In the genomic region with DNA sequence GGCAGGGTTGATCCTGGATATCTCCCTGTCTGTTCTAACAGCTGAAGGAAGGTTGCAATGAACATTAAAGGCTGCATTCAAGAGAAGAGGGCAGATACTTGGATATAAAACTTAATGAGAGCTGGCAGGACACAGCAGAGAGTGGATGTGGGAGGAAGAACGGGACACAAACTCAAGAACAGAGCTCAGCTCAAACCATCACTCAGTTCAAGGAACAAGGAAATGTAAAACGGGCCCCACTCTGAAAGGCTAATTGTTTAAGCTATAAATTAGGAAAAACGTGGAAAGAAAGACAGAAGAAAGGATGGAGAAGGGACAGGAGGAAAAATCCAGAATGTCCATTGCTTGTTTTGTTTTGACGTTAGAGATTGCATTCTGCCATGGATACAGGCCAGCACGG, we compare ENCODE assay signal across 20 mouse cellular contexts. TPM values are rescaled to one million over a fixed set of nuclear protein-coding genes. Genes with fewer than 3 reads are reported as not detected.
DNase-seq lines count a peak whose midpoint lies in the region; ATAC-seq and TF ChIP-seq lines count a peak whose summit lies in the region.
"Had no signal": no experiment of that assay in that cellular context is flagged by ENCODE, and none has a peak within 500 bp of the region (broad histone marks: within the 10 kb centered on the region; RNA-seq: fewer than 3 reads in every experiment).

No protein-coding gene starts in this region.

- H3K9me3 ChIP-seq in kidney, postnatal 0 days (replicated peaks; ENCODE audit: low read length) = no peaks in the 10 kb centered on the region
- no peaks in the 10 kb centered on the region for H3K9me3 ChIP-seq in forebrain, embryonic 12.5 days
- no peaks in the 10 kb centered on the region for H3K9me3 ChIP-seq in forebrain, embryonic 16.5 days (ENCODE audit: control insufficient read depth, low read length)
- H3K9me3 ChIP-seq in neural tube, embryonic 12.5 days = no peaks in the 10 kb centered on the region
- H3K9me3 ChIP-seq in stomach, postnatal 0 days (ENCODE audit: control insufficient read depth, low read length) = no peaks in the 10 kb centered on the region
- H3K9me3 ChIP-seq: embryonic facial prominence, embryonic 12.5 days had no signal

- no peak for TF ChIP-seq CTCF in kidney, postnatal 0 days (IDR thresholded peaks at IDR 0.05; ENCODE audit: low read depth)
- no peak for TF ChIP-seq CTCF in kidney, adult 2 months (conservative IDR thresholded peaks at IDR 0.05; ENCODE audit: insufficient read depth, insufficient read length, low read depth, low read length)
- no peak for TF ChIP-seq CTCF in stomach, postnatal 0 days (IDR thresholded peaks at IDR 0.05; ENCODE audit: low read depth)

- no peak for ATAC-seq in kidney, postnatal 0 days (replicated peaks; ENCODE audit: low FRiP score, low read depth)
- ATAC-seq in forebrain, embryonic 12.5 days (ENCODE audit: low FRiP score) = no peak
- ATAC-seq in forebrain, embryonic 16.5 days = no peak
- peak; percentile 53; the same call in 1 of the 2 replicates for ATAC-seq in neural tube, embryonic 12.5 days (ENCODE audit: low FRiP score, low read depth)
- ATAC-seq in stomach, postnatal 0 days (ENCODE audit: low FRiP score, low TSS enrichment) = no peak
- ATAC-seq: intestine, postnatal 0 days; lung, postnatal 0 days had no signal

- TF ChIP-seq POLR2A in kidney, adult 2 months (IDR thresholded peaks at IDR 0.05; ENCODE audit: low read depth, low read length) = no peak

- no peak overlapping the region for H3K4me2 ChIP-seq in kidney, postnatal 0 days (ENCODE audit: low read length)
- H3K4me2 ChIP-seq in forebrain, embryonic 12.5 days = no peak overlapping the region
- H3K4me2 ChIP-seq in forebrain, embryonic 16.5 days (ENCODE audit: low read length) = no peak overlapping the region
- H3K4me2 ChIP-seq in neural tube, embryonic 12.5 days (replicated peaks) = 0 out of 2 replicates have a peak overlapping the region, but pooled peaks have one; percentile 7
- no peak overlapping the region for H3K4me2 ChIP-seq in stomach, postnatal 0 days (replicated peaks; ENCODE audit: low read depth)
- H3K4me2 ChIP-seq: embryonic facial prominence, embryonic 12.5 days had no signal

- H3K4me3 ChIP-seq in kidney, postnatal 0 days (replicated peaks; ENCODE audit: low read depth, low read length) = no peak overlapping the region
- no peak overlapping the region for H3K4me3 ChIP-seq in kidney, adult 2 months (ENCODE audit: insufficient read depth, low read depth, low read length)
- no peak overlapping the region for H3K4me3 ChIP-seq in forebrain, embryonic 12.5 days (replicated peaks)
- H3K4me3 ChIP-seq in forebrain, embryonic 16.5 days (replicated peaks; ENCODE audit: low read length) = no peak overlapping the region
- H3K4me3 ChIP-seq in neural tube, embryonic 12.5 days = no peak overlapping the region
- H3K4me3 ChIP-seq in stomach, postnatal 0 days (ENCODE audit: low read depth, low read length) = no peak overlapping the region
- H3K4me3 ChIP-seq: embryonic facial prominence, embryonic 12.5 days; erythroblast, embryonic 14.5 days; left cerebral cortex, adult 2 months had no signal

- no peak overlapping the region for H3K9ac ChIP-seq in kidney, postnatal 0 days (ENCODE audit: low read depth, low read length)
- H3K9ac ChIP-seq in forebrain, embryonic 12.5 days = no peak overlapping the region
- H3K9ac ChIP-seq in forebrain, embryonic 16.5 days (replicated peaks; ENCODE audit: low read depth, low read length) = no peak overlapping the region
- H3K9ac ChIP-seq in neural tube, embryonic 12.5 days = no peak overlapping the region
- no peak overlapping the region for H3K9ac ChIP-seq in stomach, postnatal 0 days (ENCODE audit: low read length)
- H3K9ac ChIP-seq: embryonic facial prominence, embryonic 12.5 days had no signal

- H3K27me3 ChIP-seq in kidney, postnatal 0 days (ENCODE audit: insufficient read depth, low read length) = no peaks in the 10 kb centered on the region
- H3K27me3 ChIP-seq in kidney, adult 2 months (replicated peaks; ENCODE audit: control insufficient read depth, insufficient read depth, low read length) = no peaks in the 10 kb centered on the region
- H3K27me3 ChIP-seq in forebrain, embryonic 12.5 days = no peaks in the 10 kb centered on the region
- no peaks in the 10 kb centered on the region for H3K27me3 ChIP-seq in forebrain, embryonic 16.5 days (replicated peaks; ENCODE audit: control insufficient read depth, insufficient read depth, low read length)
- no peaks in the 10 kb centered on the region for H3K27me3 ChIP-seq in neural tube, embryonic 12.5 days (replicated peaks)
- H3K27me3 ChIP-seq in stomach, postnatal 0 days (ENCODE audit: control insufficient read depth, insufficient read depth, low read length) = no peaks in the 10 kb centered on the region
- H3K27me3 ChIP-seq: embryonic facial prominence, embryonic 12.5 days had no signal

- no peaks in the 10 kb centered on the region for H3K36me3 ChIP-seq in kidney, postnatal 0 days (ENCODE audit: insufficient read depth, low read length)
- no peaks in the 10 kb centered on the region for H3K36me3 ChIP-seq in kidney, adult 2 months (ENCODE audit: control insufficient read depth, insufficient read depth, low read length)
- no peaks in the 10 kb centered on the region for H3K36me3 ChIP-seq in forebrain, embryonic 12.5 days (replicated peaks)
- no peaks in the 10 kb centered on the region for H3K36me3 ChIP-seq in forebrain, embryonic 16.5 days (ENCODE audit: control insufficient read depth, insufficient read depth)
- H3K36me3 ChIP-seq in neural tube, embryonic 12.5 days = no peaks in the 10 kb centered on the region
- no peaks in the 10 kb centered on the region for H3K36me3 ChIP-seq in stomach, postnatal 0 days (ENCODE audit: control insufficient read depth, insufficient read depth, low read length)
- H3K36me3 ChIP-seq: embryonic facial prominence, embryonic 12.5 days had no signal

- no peak for TF ChIP-seq EP300 in stomach, postnatal 0 days (optimal IDR thresholded peaks at IDR 0.05)

- WGBS in kidney, postnatal 0 days = 12% methylated on average over 5 of the region's 5 CpGs
- 23% methylated on average over 5 of the region's 5 CpGs for WGBS in kidney, adult 2 months
- WGBS in forebrain, embryonic 12.5 days = 41% methylated on average over 5 of the region's 5 CpGs
- 19% methylated on average over 5 of the region's 5 CpGs for WGBS in forebrain, embryonic 16.5 days
- 16% methylated on average over 5 of the region's 5 CpGs for WGBS in neural tube, embryonic 12.5 days
- 58% methylated on average over 5 of the region's 5 CpGs for WGBS in stomach, postnatal 0 days

- peak; percentile 69 for DNase-seq in kidney, postnatal 0 days (ENCODE audit: low spot score)
- DNase-seq in kidney, adult 2 months = no peak
- DNase-seq in cerebellum, postnatal 4 days (ENCODE audit: low spot score in 2 of 2) = no peak
- no peak for DNase-seq in stomach, postnatal 0 days (ENCODE audit: low spot score)
- DNase-seq: cerebellum, adult 9-10 months; gastrocnemius, postnatal 10 days; heart, adult 18-20 months; heart, postnatal 4 days; kidney, postnatal 14 days; left cerebral cortex, postnatal 4 days; liver; thymus, postnatal 25 days had no signal

- H3K27ac ChIP-seq in kidney, postnatal 0 days = 0 out of 2 replicates have a peak overlapping the region, but pooled peaks have one; percentile 8
- no peak overlapping the region for H3K27ac ChIP-seq in kidney, adult 2 months (ENCODE audit: insufficient read depth, low read depth, low read length)
- peak overlapping the region; percentile 5 for H3K27ac ChIP-seq in forebrain, embryonic 12.5 days
- H3K27ac ChIP-seq in forebrain, embryonic 16.5 days (ENCODE audit: low read length) = peak overlapping the region; percentile 60; the same call in 1 of the 2 replicates
- no peak overlapping the region for H3K27ac ChIP-seq in neural tube, embryonic 12.5 days
- H3K27ac ChIP-seq in stomach, postnatal 0 days (replicated peaks) = no peak overlapping the region
- H3K27ac ChIP-seq: embryonic facial prominence, embryonic 12.5 days; left cerebral cortex, adult 2 months had no signal

- no peaks in the 10 kb centered on the region for H3K4me1 ChIP-seq in kidney, postnatal 0 days (replicated peaks; ENCODE audit: insufficient read depth, low read length)
- no peaks in the 10 kb centered on the region for H3K4me1 ChIP-seq in kidney, adult 2 months (ENCODE audit: control insufficient read depth, insufficient read depth, low read length)
- H3K4me1 ChIP-seq in forebrain, embryonic 12.5 days = peaks cover 12% of the 10 kb centered on the region
- H3K4me1 ChIP-seq in forebrain, embryonic 16.5 days (replicated peaks; ENCODE audit: control insufficient read depth, insufficient read depth, low read length) = peaks cover 10% of the 10 kb centered on the region; the same call in 1 of the 2 replicates
- H3K4me1 ChIP-seq in neural tube, embryonic 12.5 days = peaks cover 4% of the 10 kb centered on the region; the same call in 1 of the 2 replicates
- H3K4me1 ChIP-seq in stomach, postnatal 0 days (replicated peaks; ENCODE audit: control insufficient read depth, insufficient read depth) = no peaks in the 10 kb centered on the region
- H3K4me1 ChIP-seq: embryonic facial prominence, embryonic 12.5 days had no signal

RNA-seq across cellular contexts. Expression of gene Gm45716, which starts 32.4 kb away (rescaled TPM):
- polyA plus RNA-seq in kidney, postnatal 0 days (2015; fragmentation: Nextera tagmentation; extraction: Ambion mirVana) = 13.9 and 14.3 TPM in 2 replicates
- 2.5 and 2.8 TPM in 2 replicates for polyA plus RNA-seq in kidney, adult 2 months (2012; rRNA removed)
- polyA plus RNA-seq in forebrain, embryonic 12.5 days (2016; fragmentation: Nextera tagmentation; extraction: Ambion mirVana) = 18.4 and 20.0 TPM in 2 replicates
- polyA plus RNA-seq in forebrain, embryonic 16.5 days (2015; fragmentation: Nextera tagmentation; extraction: Ambion mirVana) = 17.5 and 18.0 TPM in 2 replicates
- polyA plus RNA-seq in neural tube, embryonic 12.5 days (2016; fragmentation: Nextera tagmentation; extraction: Ambion mirVana) = 21.5 and 25.3 TPM in 2 replicates
- 7.0 and 7.4 TPM in 2 replicates for polyA plus RNA-seq in stomach, postnatal 0 days (2015; fragmentation: Nextera tagmentation; extraction: Ambion mirVana)

Comparison
In these comparisons a context has a peak if more than half of its experiments do, and no peak if none do; other contexts are left out.
1. H3K27ac ChIP-seq: peak in kidney, postnatal 0 days (single experiment), forebrain, embryonic 12.5 days (single experiment) and forebrain, embryonic 16.5 days (single experiment); none in kidney, adult 2 months (single experiment), neural tube, embryonic 12.5 days (single experiment) and stomach, postnatal 0 days (single experiment).